Mouse (Mus musculus): ENCODE results near the gene Nr6a1.

The Nr6a1 gene

GRCm38 (mm10) chr2:38785113-38785512 lies 142.4 kb downstream of the Nr6a1 start:
- no peak for DNase-seq (ENCODE audit: low read depth in 2 of 2, low spot score in 2 of 2)

GRCm38 (mm10) chr2:38784396-38784795 lies 143.1 kb downstream of the Nr6a1 start:
- no peak for DNase-seq (ENCODE audit: low read depth in 2 of 2, low spot score in 2 of 2)

- no peak for DNase-seq (ENCODE audit: low read depth in 2 of 2, low spot score in 2 of 2)
Measured at GRCm38 (mm10) chr2:38783364-38783763, 144.1 kb downstream of the Nr6a1 start.

DNA sequence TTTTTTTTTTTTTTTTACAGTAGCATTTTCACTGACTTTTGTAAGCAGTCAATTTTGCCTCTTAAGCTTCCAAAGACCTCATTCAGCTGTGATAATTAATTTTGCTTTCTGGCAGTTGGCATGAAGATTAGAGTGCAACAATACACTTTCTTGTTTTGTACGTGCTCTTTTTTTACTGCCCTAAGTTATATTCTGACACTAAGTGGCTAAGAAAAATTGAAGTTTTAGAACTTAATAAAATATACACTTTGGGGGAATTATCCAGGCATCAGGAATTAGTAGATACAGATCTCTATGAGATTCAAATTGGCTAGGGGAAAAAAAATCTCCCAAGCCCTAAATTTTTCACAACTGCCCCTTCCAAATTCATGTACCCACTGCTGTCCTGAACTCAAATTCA lies 144.8 kb downstream of the Nr6a1 start:
- DNase-seq (ENCODE audit: low read depth in 2 of 2, low spot score in 2 of 2), result no peak

- no peak for DNase-seq (ENCODE audit: low read depth in 2 of 2, low spot score in 2 of 2)
Measured at GRCm38 (mm10) chr2:38781945-38782720, 145.4 kb downstream of the Nr6a1 start.

DNA sequence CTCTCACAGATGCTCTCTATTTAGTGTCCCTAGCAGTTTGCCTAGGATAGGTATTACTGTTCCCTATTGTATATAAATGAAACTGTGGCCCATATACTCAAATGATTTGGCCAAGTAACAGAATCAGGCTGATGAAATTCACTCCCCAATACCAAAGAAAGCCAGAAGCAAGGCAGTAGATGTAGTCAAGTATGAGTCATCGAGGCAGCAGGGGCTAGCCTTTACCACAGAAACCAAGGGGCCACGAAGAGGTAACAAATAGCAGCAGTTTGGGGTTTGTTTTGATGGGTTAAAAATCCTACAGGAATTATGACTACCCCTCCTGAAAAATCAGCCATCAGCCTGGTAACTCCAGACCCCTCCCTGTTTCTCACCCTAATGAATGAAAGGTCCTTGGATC lies 147.5 kb downstream of the Nr6a1 start:
- no peak for DNase-seq (ENCODE audit: low read depth in 2 of 2, low spot score in 2 of 2)

- no peak for DNase-seq (ENCODE audit: low read depth in 2 of 2, low spot score in 2 of 2)
Measured at GRCm38 (mm10) chr2:38777326-38777725, 150.2 kb downstream of the Nr6a1 start.

DNA sequence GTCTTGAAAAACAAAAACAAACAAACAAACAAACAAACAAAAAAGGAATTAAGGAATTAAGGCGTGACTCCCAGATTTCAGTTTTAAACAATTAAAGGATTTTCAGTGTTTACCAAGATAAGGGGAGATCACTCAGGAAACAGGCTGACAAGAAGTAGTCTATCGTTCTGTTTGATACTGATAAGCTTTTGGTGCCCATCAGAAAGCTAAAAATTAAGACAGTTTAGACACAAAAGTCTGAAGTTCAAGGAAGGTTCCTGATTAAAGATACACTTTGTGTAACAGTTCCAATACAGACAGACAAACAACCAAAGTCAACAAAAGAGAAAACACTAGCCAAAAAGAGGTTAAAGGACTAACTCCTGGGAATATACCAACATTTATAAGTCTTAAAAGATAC lies 152.6 kb downstream of the Nr6a1 start:
- no peak for DNase-seq (ENCODE audit: low read depth in 2 of 2, low spot score in 2 of 2)

DNA sequence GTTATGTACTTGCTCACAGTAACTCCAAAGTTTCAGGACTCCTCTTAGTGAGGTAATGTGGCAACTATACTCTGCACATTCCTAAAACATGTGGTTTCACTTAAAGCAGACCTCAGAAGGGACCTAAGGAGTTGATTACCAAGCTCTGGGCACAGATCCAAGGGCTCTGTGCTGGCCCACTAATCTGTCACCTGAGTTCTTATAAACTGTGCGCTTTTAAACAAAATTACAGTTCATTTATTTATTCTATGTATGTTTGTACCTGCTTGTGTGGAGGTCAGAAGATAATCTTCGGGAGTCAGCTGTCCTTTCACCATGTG lies 156.1 kb downstream of the Nr6a1 start:
- no peak for DNase-seq (ENCODE audit: low read depth in 2 of 2, low spot score in 2 of 2)

DNA sequence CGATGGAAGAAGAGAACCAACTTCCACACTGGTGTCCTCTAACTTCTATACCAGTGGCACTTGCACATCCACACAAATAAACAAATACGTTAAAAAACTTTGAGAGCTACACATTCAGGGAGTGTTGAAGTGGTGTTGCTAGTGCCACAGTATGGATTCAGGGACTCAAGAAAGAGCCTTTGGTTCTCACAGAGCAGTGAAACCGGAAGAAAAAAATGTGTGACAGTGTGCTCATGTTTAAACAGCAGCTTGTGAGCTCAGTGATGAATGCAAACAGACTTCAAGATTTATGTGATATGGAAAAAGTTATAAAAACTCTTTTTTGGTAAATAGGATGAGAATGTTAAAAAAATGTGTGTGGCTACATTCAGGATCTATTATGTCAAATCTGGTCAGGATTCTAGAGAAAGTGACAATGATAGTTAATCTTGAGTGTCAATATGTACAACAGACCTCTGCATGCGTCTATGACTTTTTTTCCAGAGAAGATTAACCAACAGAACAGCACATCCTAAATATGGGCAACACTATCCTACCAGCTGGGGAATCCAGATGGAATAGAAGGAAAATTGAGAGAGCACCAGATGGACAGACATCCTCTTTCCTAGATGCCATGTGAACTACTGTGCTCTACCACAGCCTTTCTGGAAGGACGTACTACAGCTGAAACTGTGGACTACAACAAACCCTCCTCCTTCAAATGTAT lies 156.6 kb downstream of the Nr6a1 start:
- DNase-seq (ENCODE audit: low read depth in 2 of 2, low spot score in 2 of 2), result no peak

GRCm38 (mm10) chr2:38767177-38767931 lies 160.1 kb downstream of the Nr6a1 start:
- no peak for DNase-seq (ENCODE audit: low read depth in 2 of 2, low spot score in 2 of 2)

DNA sequence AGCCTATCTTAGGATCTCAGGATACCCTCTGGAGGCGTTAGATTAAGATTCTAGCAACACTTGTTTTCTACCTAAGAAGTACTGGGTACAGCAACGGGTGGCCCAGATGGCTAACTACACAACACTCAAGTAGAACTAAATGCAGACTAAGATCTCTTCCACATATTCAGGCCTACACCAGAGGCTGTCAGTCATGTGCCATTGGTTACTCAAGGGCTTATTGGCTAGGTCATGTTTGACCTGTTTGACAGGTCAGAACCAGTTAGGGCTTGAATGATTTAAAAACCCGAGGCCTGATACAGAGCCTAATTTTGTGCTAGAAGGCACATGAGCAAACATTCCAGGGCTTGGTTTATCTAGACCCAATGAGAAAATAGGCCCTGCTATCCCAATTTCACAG lies 187.6 kb downstream of the Nr6a1 start:
- no peak for DNase-seq (ENCODE audit: low read depth in 2 of 2, low spot score in 2 of 2)

GRCm38 (mm10) chr2:38739410-38739809 lies 188.1 kb downstream of the Nr6a1 start:
- peak; percentile 15 to 45 for DNase-seq (ENCODE audit: low read depth in 2 of 2, low spot score in 2 of 2)

- no peak for DNase-seq (ENCODE audit: low read depth in 2 of 2, low spot score in 2 of 2)
Measured at GRCm38 (mm10) chr2:38738601-38739301, 188.7 kb downstream of the Nr6a1 start.

DNA sequence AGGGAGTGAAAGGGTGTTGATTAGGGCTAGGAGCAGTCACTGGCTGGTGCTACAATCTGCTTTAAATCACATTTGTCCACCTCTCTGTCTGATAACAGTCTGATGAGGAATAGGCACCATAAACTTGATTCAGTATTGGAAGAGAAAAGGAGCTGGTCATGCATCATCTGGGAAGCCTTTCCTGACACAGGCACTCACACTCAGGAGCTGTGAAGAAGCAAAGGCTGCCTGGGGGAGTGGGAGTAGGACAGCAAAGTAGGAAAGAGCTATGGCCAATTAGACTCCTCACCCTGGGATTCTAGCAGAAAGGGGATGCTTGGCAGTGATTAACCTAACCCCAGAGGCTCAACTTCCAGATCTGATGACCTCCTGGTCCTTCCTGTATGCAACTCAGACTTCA lies 191.7 kb downstream of the Nr6a1 start:
- no peak for DNase-seq (ENCODE audit: low read depth in 2 of 2, low spot score in 2 of 2)

DNA sequence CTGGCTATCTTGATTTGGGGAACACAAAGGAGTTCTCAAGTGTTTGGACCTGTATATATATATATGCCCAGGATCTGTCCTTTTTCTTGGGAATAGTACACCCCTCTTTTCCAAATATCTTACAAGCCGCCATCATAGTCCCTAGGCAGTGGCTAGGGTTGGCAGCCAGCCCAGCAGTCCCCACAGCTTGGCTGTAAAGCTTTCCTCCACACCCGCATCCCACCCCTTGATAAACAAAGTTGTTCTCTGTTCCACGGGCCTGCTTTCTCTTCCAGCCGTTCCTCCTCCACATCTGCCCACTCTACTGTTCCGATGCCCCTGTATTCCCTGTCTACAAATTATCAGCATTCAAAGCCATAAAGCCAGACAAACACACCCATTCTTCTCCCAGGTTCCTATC lies 192.8 kb downstream of the Nr6a1 start:
- DNase-seq (ENCODE audit: low read depth in 2 of 2, low spot score in 2 of 2), result no peak

DNA sequence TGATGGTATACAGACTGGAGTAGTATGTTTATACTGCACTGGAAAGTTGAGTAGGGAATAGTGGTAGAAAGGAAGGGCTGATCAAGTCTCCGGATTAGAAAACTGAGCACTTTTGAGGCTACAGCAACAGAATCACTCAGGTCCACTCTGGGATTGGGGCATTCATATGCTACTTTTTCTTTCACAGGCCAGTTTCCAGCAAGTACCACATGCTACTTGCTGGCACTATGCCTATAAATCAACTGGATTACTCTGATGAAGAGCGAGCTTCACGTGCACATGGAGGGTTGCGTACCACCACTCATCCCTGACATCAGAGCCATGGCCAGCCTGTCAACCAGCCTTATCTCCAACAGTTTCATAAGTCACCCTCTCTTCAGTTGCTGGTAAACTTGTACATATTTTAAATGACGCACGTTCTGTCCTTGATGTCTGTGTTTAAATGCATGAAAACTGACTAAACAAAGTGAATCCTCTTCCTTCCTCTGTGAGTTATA lies 197.1 kb downstream of the Nr6a1 start:
- DNase-seq (ENCODE audit: low read depth in 2 of 2, low spot score in 2 of 2), result no peak

DNA sequence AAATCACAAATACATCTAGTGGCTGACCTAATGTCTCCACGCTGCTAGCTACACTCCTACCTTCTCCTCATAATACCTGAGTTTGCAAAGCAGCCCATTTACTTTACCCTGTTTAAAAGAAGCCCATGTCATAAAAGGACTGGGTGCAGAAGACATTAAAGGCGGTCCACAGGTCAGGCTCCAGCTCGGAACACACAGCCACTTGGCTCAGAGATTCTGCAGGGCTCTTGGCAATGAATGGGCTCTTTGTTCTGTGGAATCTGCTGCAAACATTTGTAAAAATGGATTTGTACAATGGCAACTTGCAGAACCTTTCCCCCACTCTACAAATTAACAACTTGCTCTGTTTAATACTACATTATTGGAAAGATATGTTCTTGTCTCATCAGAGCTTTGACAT lies 202.1 kb downstream of the Nr6a1 start:
- no peak for DNase-seq (ENCODE audit: low read depth in 2 of 2, low spot score in 2 of 2)

DNA sequence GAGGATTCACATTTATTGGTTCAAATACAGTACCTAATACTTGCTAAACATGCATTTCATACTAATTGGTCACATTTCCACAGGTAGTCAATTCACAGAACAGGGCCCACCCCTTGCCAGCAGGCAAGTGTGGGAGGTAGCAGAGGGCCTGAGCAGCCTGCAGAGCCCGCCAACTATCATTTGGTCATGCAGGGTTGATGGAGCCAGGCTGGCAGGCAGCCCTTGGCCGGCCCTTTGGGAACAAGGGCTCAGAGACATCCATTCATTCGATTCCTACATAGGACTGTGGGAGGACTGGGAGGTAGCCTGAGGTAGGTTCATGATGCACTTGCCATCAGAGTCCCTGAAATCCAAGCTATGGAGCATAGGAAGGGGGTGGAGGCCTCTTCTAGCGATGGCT lies 204.1 kb downstream of the Nr6a1 start:
- no peak for DNase-seq (ENCODE audit: low read depth in 2 of 2, low spot score in 2 of 2)

GRCm38 (mm10) chr2:38722076-38722475 lies 205.4 kb downstream of the Nr6a1 start:
- DNase-seq (ENCODE audit: low read depth in 2 of 2, low spot score in 2 of 2), result no peak

GRCm38 (mm10) chr2:38720661-38721060 lies 206.8 kb downstream of the Nr6a1 start:
- DNase-seq (ENCODE audit: low read depth in 2 of 2, low spot score in 2 of 2), result no peak
